Mouse (Mus musculus) embryonic facial prominence, embryonic 13.5 days (tissue): ENCODE data around the gene Ankrd40. TPM values are rescaled to one million over a fixed set of nuclear protein-coding genes. Genes with fewer than 3 reads are reported as not detected.
A peak's percentile ranks its signal among the peaks of the same experiment; 100 is the strongest.

Source experiments
- ATAC-seq: fragments of 200-750 bp; cut with Nextera tagmentation; 2 replicates; pipeline ENCODE4 v1.8.0; 2017; ENCODE audit warnings: low read depth; ENCODE audit not compliant: insufficient number of reproducible peaks, insufficient read depth, low FRiP score, low TSS enrichment
- H3K27ac ChIP-seq: fragments of 300-500 bp; sonication (generic); 2 replicates; pipeline ENCODE4 v1.5.1; 2015; ENCODE audit warnings: moderate library complexity, mild to moderate bottlenecking, inconsistent platforms
- H3K27me3 ChIP-seq: fragments of 300-500 bp; sonication (generic); 2 replicates; pipeline ENCODE4 v1.6.1; 2015; ENCODE audit warnings: mild to moderate bottlenecking, inconsistent platforms
- H3K36me3 ChIP-seq: fragments of 300-500 bp; sonication (generic); 2 replicates; pipeline ENCODE4 v1.6.1; 2015; ENCODE audit warnings: mild to moderate bottlenecking, inconsistent platforms
- H3K4me1 ChIP-seq: fragments of 300-500 bp; sonication (generic); 2 replicates; pipeline ENCODE4 v1.6.1; 2015; ENCODE audit warnings: inconsistent platforms
- H3K4me2 ChIP-seq: fragments of 300-500 bp; sonication (generic); 2 replicates; pipeline ENCODE4 v1.6.1; 2015; ENCODE audit warnings: moderate library complexity, mild to moderate bottlenecking, inconsistent platforms
- H3K4me3 ChIP-seq: fragments of 300-500 bp; sonication (generic); 2 replicates; pipeline ENCODE4 v1.5.1; 2015; ENCODE audit warnings: mild to moderate bottlenecking, inconsistent platforms
- H3K9ac ChIP-seq: fragments of 300-500 bp; sonication (generic); 2 replicates; pipeline ENCODE4 v1.6.1; 2015; ENCODE audit warnings: mild to moderate bottlenecking, inconsistent platforms
- H3K9me3 ChIP-seq: fragments of 300-500 bp; sonication (generic); 2 replicates; pipeline ENCODE4 v1.6.1; 2016; ENCODE audit warnings: inconsistent platforms
- whole genome bisulfite sequencing: fragments of 180-500 bp; shearing (Covaris S2); methylation state at CpG from one replicate; pipeline ENCODE4 v1.1.7; 2015; ENCODE audit warnings: mixed read lengths; 5-methylcytosine and 5-hydroxymethylcytosine counted together
- polyA plus RNA-seq: library from polyadenylated mRNA; unstranded; fragments of >200 nt; fragmentation: Nextera tagmentation; extraction: Ambion mirVana; gene quantifications from 2 replicates; pipeline ENCODE4 v1.2.1, GENCODE M21; 2015

Ankrd40 gene
- 16.6 and 17.1 TPM in 2 replicates for polyA plus RNA-seq

DNA sequence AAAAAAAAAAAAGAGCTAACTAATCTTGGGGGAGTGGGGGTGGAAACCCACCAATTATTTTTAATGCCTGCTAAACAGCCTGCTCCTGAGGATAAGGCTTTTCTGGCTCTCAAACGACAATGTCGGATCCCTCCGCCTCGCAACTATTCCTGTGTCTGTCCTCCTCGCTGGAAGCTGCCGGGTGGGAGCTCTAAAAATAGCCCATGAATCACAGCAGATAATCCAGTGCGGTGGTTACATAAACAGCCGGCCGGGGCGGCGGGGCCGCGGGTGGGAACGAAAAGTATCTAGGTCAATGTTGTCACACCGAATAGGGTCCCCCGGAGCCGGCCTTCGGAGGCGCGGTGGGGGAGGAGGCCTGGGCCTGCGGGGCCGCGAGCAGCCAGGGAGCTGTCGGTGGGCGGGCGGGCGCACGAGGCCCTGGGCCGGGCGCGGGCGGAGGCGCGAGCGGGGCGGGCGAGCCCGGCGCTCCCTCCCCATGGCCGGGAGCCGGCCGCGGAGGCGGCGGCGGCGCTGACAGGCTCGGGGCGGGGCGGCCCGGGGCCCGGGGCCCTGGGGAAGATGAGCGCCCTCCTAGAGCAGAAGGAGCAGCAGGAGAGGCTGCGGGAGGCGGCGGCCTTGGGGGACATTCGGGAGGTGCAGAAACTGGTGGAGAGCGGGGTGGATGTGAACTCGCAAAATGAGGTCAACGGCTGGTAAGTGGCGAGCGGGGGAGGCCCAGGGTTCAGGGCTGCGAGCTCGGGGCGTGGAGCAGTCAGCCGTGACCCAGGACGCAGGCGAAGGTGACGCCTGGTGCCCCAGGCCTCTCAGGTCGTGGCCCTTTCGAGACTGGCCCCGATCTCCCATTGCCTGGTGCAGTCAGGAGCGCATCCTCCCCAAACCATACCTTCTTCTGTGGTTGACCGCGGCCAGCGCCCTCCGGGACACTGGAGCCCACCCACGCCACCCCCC is at the start of gene Ankrd40:
Ankrd40 (plus strand) TSS at position 309 of the 951 bp plus-strand sequence.
- WGBS = under 1% methylated on average over 75 of the region's 78 CpGs
- Histone ChIP-seq H3K4me2 (peak within 1 kb of the TSS; percentile 69), H3K27me3 (no peaks in the 10 kb centered on the region), H3K4me1 (peaks cover 36% of the 10 kb centered on the region), H3K9me3 (no peaks in the 10 kb centered on the region), H3K9ac (peak within 1 kb of the TSS; percentile 95), H3K4me3 (peak within 1 kb of the TSS; percentile 75), H3K27ac (peak within 1 kb of the TSS; percentile 99), H3K36me3 (peaks cover 9% of the 10 kb centered on the region; the same call in 1 of the 2 replicates)
- peak; percentile 86 for ATAC-seq

- no peaks in the 10 kb centered on the region for H3K27me3 ChIP-seq
- H3K36me3 ChIP-seq = peaks cover 32% of the 10 kb centered on the region
- no peak for ATAC-seq
- no peak within 1 kb of the TSS for H3K4me2 ChIP-seq
- 81% methylated on average over 11 of the region's 11 CpGs for WGBS
- H3K9me3 ChIP-seq = no peaks in the 10 kb centered on the region
- H3K4me3 ChIP-seq = no peak within 1 kb of the TSS
- H3K4me1 ChIP-seq = peaks cover 18% of the 10 kb centered on the region
- H3K27ac ChIP-seq = no peak within 1 kb of the TSS
- H3K9ac ChIP-seq = no peak within 1 kb of the TSS
Observed at GRCm38 (mm10) chr11:94281199-94282181, 46.3 kb upstream of the Ankrd40 start, which contains the start of gene Gm21885. Gene Gm21885 (plus strand): TSS chr11:94281873.

- H3K9ac ChIP-seq = no peak overlapping the region
- 62% methylated on average over 5 of the region's 5 CpGs for WGBS
- H3K27ac ChIP-seq = no peak overlapping the region
- ATAC-seq = no peak
- H3K36me3 ChIP-seq = peaks cover 38% of the 10 kb centered on the region
- no peak overlapping the region for H3K4me3 ChIP-seq
- no peak overlapping the region for H3K4me2 ChIP-seq
- no peaks in the 10 kb centered on the region for H3K27me3 ChIP-seq
- no peaks in the 10 kb centered on the region for H3K9me3 ChIP-seq
- peaks cover 13% of the 10 kb centered on the region for H3K4me1 ChIP-seq
Observed at GRCm38 (mm10) chr11:94282291-94282690, 45.5 kb upstream of the Ankrd40 start.

DNA sequence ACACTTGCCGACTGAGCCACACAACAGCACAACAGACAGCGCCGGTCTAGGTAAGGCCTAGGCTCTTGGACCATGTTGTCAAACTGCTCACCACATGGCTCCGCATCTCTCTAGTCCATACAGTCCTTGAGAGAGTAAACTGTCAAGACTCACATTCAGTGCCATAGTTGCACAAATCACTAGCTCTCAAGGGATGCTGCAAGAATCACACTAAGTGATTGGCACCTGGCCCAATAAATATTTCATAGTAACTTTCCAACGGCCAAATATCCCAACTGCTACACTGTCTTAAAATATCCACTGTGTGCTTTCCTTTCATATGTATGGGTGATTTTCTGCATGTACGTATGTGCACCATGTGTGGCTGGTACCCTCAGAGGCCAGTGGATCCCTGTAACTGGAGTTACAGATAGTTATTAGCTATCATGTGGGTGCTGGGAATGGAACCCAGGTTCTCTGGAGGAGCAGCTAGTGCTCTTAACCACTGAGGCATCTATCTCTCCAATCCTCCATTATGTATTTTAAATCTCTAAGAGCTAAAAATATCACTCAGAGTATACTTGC is 44.2 kb upstream of the Ankrd40 start:
- no peak for ATAC-seq
- Histone ChIP-seq H3K27me3 (no peaks in the 10 kb centered on the region), H3K9ac (no peak overlapping the region), H3K27ac (no peak overlapping the region), H3K4me3 (no peak overlapping the region), H3K9me3 (no peaks in the 10 kb centered on the region), H3K4me1 (peaks cover 10% of the 10 kb centered on the region; the same call in 1 of the 2 replicates), H3K4me2 (no peak overlapping the region), H3K36me3 (peaks cover 52% of the 10 kb centered on the region)
- 91% methylated on average over 6 of the region's 6 CpGs for WGBS

GRCm38 (mm10) chr11:94285886-94286574 is 41.8 kb upstream of the Ankrd40 start:
- 0 out of 2 replicates have a peak overlapping the region, but pooled peaks have one; percentile 33 for H3K27ac ChIP-seq
- H3K9ac ChIP-seq = no peak overlapping the region
- H3K9me3 ChIP-seq = no peaks in the 10 kb centered on the region
- ATAC-seq = no peak
- H3K4me2 ChIP-seq = no peak overlapping the region
- H3K4me3 ChIP-seq = no peak overlapping the region
- H3K36me3 ChIP-seq = peaks cover 74% of the 10 kb centered on the region
- WGBS = 87% methylated on average over 11 of the region's 11 CpGs
- H3K4me1 ChIP-seq = no peaks in the 10 kb centered on the region
- H3K27me3 ChIP-seq = no peaks in the 10 kb centered on the region

DNA sequence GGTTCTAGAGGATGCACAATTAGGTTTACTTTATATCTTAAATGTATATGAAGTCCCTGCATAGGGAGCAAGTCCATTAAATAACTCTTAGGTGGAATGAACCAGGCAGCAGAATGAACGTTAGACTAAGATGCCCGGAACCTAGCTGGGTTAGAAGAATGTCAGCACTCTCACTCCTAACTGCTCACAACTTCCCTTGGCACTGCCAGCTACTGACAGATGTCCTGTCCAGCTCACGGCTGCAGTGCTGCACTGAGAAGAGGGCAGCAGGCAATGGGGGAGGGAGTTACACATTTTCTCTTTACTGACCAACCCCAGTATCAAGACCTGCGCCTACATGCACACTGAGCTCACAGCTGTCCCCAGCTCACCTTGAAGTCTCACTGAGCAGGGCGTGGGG is 40.7 kb upstream of the Ankrd40 start:
- H3K9ac ChIP-seq = no peak overlapping the region
- H3K4me3 ChIP-seq = no peak overlapping the region
- H3K9me3 ChIP-seq = no peaks in the 10 kb centered on the region
- peaks cover 83% of the 10 kb centered on the region for H3K36me3 ChIP-seq
- no peak overlapping the region for H3K27ac ChIP-seq
- no peak overlapping the region for H3K4me2 ChIP-seq
- 97% methylated on average over 5 of the region's 5 CpGs for WGBS
- H3K4me1 ChIP-seq = no peaks in the 10 kb centered on the region
- no peaks in the 10 kb centered on the region for H3K27me3 ChIP-seq
- ATAC-seq = no peak

- Histone ChIP-seq H3K4me2 (no peak overlapping the region), H3K36me3 (peaks cover 87% of the 10 kb centered on the region), H3K9ac (no peak overlapping the region), H3K27me3 (no peaks in the 10 kb centered on the region), H3K27ac (no peak overlapping the region), H3K9me3 (no peaks in the 10 kb centered on the region), H3K4me3 (no peak overlapping the region), H3K4me1 (no peaks in the 10 kb centered on the region)
- 90% methylated on average over 10 of the region's 10 CpGs for WGBS
- no peak for ATAC-seq
Observed at GRCm38 (mm10) chr11:94290062-94290740, 37.6 kb upstream of the Ankrd40 start.

DNA sequence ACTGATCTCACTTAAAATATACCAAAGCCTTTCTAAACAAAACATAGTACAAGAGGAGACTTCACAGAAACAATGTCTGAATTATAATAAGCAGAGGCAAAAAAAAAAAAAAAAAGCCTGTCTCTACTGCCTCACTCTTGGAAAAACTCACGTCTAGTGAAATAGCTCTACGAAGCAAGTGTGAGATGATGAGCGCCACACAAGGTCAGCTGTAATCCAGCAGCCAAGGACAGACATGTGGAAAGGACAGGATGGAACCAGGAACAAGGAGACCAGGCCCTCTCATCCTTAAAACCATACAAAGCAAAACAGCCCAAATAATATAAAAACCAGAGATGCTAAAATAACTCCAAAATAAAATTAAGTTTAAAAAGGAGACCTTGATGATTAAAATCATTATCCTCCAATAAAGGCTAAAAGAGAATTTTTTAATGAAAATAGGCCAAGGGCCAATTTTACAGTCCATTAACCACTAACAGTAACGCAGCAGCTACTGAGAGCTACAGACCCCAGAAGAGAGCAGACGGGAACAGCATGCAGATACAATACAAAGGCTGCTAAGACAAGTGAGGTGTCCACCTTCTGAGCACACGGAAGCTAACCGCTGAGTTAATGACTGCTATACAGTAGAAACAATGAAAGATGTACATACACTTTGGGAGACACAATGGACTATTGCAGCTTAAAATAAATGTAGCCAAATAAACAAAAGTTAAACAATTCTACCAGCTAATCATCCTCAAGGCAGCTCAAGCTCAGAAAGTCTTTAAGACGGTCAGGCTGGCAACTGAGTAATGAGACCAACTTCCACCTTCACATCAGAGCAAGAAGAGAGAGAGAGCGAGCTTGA is 32.6 kb upstream of the Ankrd40 start:
- Histone ChIP-seq H3K4me3 (no peak overlapping the region), H3K27ac (no peak overlapping the region), H3K4me1 (no peaks in the 10 kb centered on the region), H3K27me3 (no peaks in the 10 kb centered on the region), H3K9ac (no peak overlapping the region), H3K36me3 (peaks cover 85% of the 10 kb centered on the region), H3K9me3 (no peaks in the 10 kb centered on the region), H3K4me2 (no peak overlapping the region)
- WGBS = 84% methylated on average over 9 of the region's 9 CpGs
- ATAC-seq = no peak

DNA sequence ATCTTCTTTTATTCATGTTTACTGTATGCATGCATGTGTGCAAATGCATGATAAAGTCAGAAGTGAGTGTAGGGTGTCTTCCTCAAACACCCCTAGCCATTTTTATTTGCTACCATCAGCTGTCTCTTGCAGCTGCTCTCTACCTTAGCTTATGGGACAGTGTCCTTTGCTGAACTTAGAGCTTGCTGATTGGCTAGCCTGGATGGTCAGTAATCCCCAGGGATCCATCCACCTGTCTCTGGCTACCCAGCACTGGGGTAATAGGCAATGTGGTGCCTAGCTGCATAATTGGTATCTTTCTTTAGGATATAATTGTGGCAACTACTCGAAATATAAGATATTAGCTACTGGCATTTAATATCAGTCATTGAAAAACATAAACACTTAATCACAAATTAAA is 15.1 kb upstream of the Ankrd40 start:
- H3K4me3 ChIP-seq = no peak overlapping the region
- H3K9ac ChIP-seq = no peak overlapping the region
- ATAC-seq = no peak
- H3K27me3 ChIP-seq = no peaks in the 10 kb centered on the region
- H3K9me3 ChIP-seq = no peaks in the 10 kb centered on the region
- no peak overlapping the region for H3K27ac ChIP-seq
- WGBS = 88% methylated on average over 1 of the region's 1 CpGs
- peaks cover 15% of the 10 kb centered on the region for H3K36me3 ChIP-seq
- peaks cover 35% of the 10 kb centered on the region for H3K4me1 ChIP-seq
- no peak overlapping the region for H3K4me2 ChIP-seq
